Mouse (Mus musculus): ENCODE data around the gene Nfatc2.

Nfatc2 gene

GRCm38 (mm10) chr2:168601491-168602386 lies at the start of gene Nfatc2:
TSS of gene Nfatc2 (minus strand) at chr2:168601657.
- DNase-seq, result peak; percentile 54

GRCm38 (mm10) chr2:168648171-168648570 lies 46.7 kb upstream of the Nfatc2 start:
- no peak for DNase-seq

- DNase-seq, result no peak
Measured at GRCm38 (mm10) chr2:168644855-168645254, 43.4 kb upstream of the Nfatc2 start.

- no peak for DNase-seq
Measured at GRCm38 (mm10) chr2:168643524-168644177, 42.2 kb upstream of the Nfatc2 start.

- DNase-seq, result no peak
Measured at GRCm38 (mm10) chr2:168642187-168642586, 40.7 kb upstream of the Nfatc2 start.

GRCm38 (mm10) chr2:168640460-168640859 lies 39.0 kb upstream of the Nfatc2 start:
- DNase-seq, result no peak

GRCm38 (mm10) chr2:168634881-168635280 lies 33.4 kb upstream of the Nfatc2 start:
- DNase-seq, result no peak

GRCm38 (mm10) chr2:168633301-168633816 lies 31.9 kb upstream of the Nfatc2 start:
- DNase-seq, result no peak

- DNase-seq, result no peak
Measured at GRCm38 (mm10) chr2:168632543-168632942, 31.1 kb upstream of the Nfatc2 start.

GRCm38 (mm10) chr2:168628787-168629186 lies 27.3 kb upstream of the Nfatc2 start:
- peak; percentile 72 for DNase-seq

GRCm38 (mm10) chr2:168627829-168628770 lies 26.6 kb upstream of the Nfatc2 start:
- DNase-seq, result no peak

GRCm38 (mm10) chr2:168626385-168626784 lies 24.9 kb upstream of the Nfatc2 start:
- no peak for DNase-seq

- no peak for DNase-seq
Measured at GRCm38 (mm10) chr2:168625091-168625490, 23.6 kb upstream of the Nfatc2 start.

GRCm38 (mm10) chr2:168621111-168621802 lies 19.8 kb upstream of the Nfatc2 start:
- DNase-seq, result no peak

GRCm38 (mm10) chr2:168618205-168618717 lies 16.8 kb upstream of the Nfatc2 start:
- no peak for DNase-seq

GRCm38 (mm10) chr2:168615160-168615559 lies 13.7 kb upstream of the Nfatc2 start:
- DNase-seq, result no peak

- DNase-seq, result no peak
Measured at GRCm38 (mm10) chr2:168614170-168614872, 12.9 kb upstream of the Nfatc2 start.

- no peak for DNase-seq
Measured at GRCm38 (mm10) chr2:168613092-168613880, 11.8 kb upstream of the Nfatc2 start.

GRCm38 (mm10) chr2:168610941-168611340 lies 9.5 kb upstream of the Nfatc2 start:
- DNase-seq, result no peak

- no peak for DNase-seq
Measured at GRCm38 (mm10) chr2:168609653-168610248, 8.3 kb upstream of the Nfatc2 start.

Data from cerebellum, adult 9-10 months (tissue).